Mouse (Mus musculus): ENCODE results near the gene Twf1. TPM values are rescaled to one million over a fixed set of nuclear protein-coding genes. Genes with fewer than 3 reads are reported as not detected.

Gene Twf1
- polyA plus RNA-seq, 1 experiment from 2014 or later, result 112 TPM

- Histone ChIP-seq H3K27me3 (ENCODE audit: control insufficient read depth, insufficient read depth, low read length) (no peaks in the 10 kb centered on the region), H3K4me1 (ENCODE audit: control insufficient read depth, insufficient read depth, low read length) (peaks cover under 1% of the 10 kb centered on the region; the same call in 1 of the 2 replicates), H3K9ac (ENCODE audit: low read length) (no peak overlapping the region), H3K4me2 (no peak overlapping the region), H3K9me3 (ENCODE audit: control insufficient read depth, low read length) (no peaks in the 10 kb centered on the region), H3K4me3 (ENCODE audit: low read depth, low read length) (no peak overlapping the region), H3K27ac (ENCODE audit: low read depth, low read length) (no peak overlapping the region), H3K36me3 (ENCODE audit: control insufficient read depth, insufficient read depth, low read length) (peaks cover 26% of the 10 kb centered on the region)
- 89% methylated on average over 10 of the region's 10 CpGs for WGBS
- DNase-seq (ENCODE audit: low spot score, missing footprints) (no peak), ATAC-seq (ENCODE audit: low FRiP score) (no peak)
Measured at GRCm38 (mm10) chr15:94583153-94583552, 6.5 kb downstream of the Twf1 start.

- 69% methylated on average over 7 of the region's 7 CpGs for WGBS
- no peaks in the 10 kb centered on the region for H3K4me1 ChIP-seq (ENCODE audit: control insufficient read depth, insufficient read depth, low read length)
- no peak overlapping the region for H3K4me2 ChIP-seq
- no peak overlapping the region for H3K27ac ChIP-seq (ENCODE audit: low read depth, low read length)
- DNase-seq (ENCODE audit: low spot score, missing footprints) (no peak), ATAC-seq (ENCODE audit: low FRiP score) (no peak)
- H3K27me3 ChIP-seq (ENCODE audit: control insufficient read depth, insufficient read depth, low read length), result no peaks in the 10 kb centered on the region
- H3K9me3 ChIP-seq (ENCODE audit: control insufficient read depth, low read length), result no peaks in the 10 kb centered on the region
- H3K4me3 ChIP-seq (ENCODE audit: low read depth, low read length), result no peak overlapping the region
- H3K36me3 ChIP-seq (ENCODE audit: control insufficient read depth, insufficient read depth, low read length), result peaks cover 28% of the 10 kb centered on the region
- no peak overlapping the region for H3K9ac ChIP-seq (ENCODE audit: low read length)
Measured at GRCm38 (mm10) chr15:94582000-94582593, 7.6 kb downstream of the Twf1 start.

- ATAC-seq (ENCODE audit: low FRiP score), result no peak
- 78% methylated on average over 4 of the region's 4 CpGs for WGBS
- Histone ChIP-seq H3K36me3 (ENCODE audit: control insufficient read depth, insufficient read depth, low read length) (peaks cover 7% of the 10 kb centered on the region), H3K4me2 (no peak overlapping the region), H3K4me3 (ENCODE audit: low read depth, low read length) (no peak overlapping the region), H3K9ac (ENCODE audit: low read length) (no peak overlapping the region), H3K4me1 (ENCODE audit: control insufficient read depth, insufficient read depth, low read length) (no peaks in the 10 kb centered on the region), H3K27me3 (ENCODE audit: control insufficient read depth, insufficient read depth, low read length) (no peaks in the 10 kb centered on the region), H3K27ac (ENCODE audit: low read depth, low read length) (no peak overlapping the region), H3K9me3 (ENCODE audit: control insufficient read depth, low read length) (no peaks in the 10 kb centered on the region)
- DNase-seq (ENCODE audit: low spot score, missing footprints), result no peak
Measured at GRCm38 (mm10) chr15:94574566-94575268, 15.0 kb downstream of the Twf1 start.

GRCm38 (mm10) chr15:94572746-94573145 lies 16.9 kb downstream of the Twf1 start:
- DNase-seq (ENCODE audit: low spot score, missing footprints) (no peak), ATAC-seq (ENCODE audit: low FRiP score) (no peak)
- no peaks in the 10 kb centered on the region for H3K9me3 ChIP-seq (ENCODE audit: control insufficient read depth, low read length)
- no peaks in the 10 kb centered on the region for H3K36me3 ChIP-seq (ENCODE audit: control insufficient read depth, insufficient read depth, low read length)
- 71% methylated on average over 8 of the region's 8 CpGs for WGBS
- no peaks in the 10 kb centered on the region for H3K4me1 ChIP-seq (ENCODE audit: control insufficient read depth, insufficient read depth, low read length)
- no peak overlapping the region for H3K4me3 ChIP-seq (ENCODE audit: low read depth, low read length)
- no peaks in the 10 kb centered on the region for H3K27me3 ChIP-seq (ENCODE audit: control insufficient read depth, insufficient read depth, low read length)
- no peak overlapping the region for H3K9ac ChIP-seq (ENCODE audit: low read length)
- H3K27ac ChIP-seq (ENCODE audit: low read depth, low read length), result no peak overlapping the region
- no peak overlapping the region for H3K4me2 ChIP-seq

- Histone ChIP-seq H3K4me1 (ENCODE audit: control insufficient read depth, insufficient read depth, low read length) (no peaks in the 10 kb centered on the region), H3K36me3 (ENCODE audit: control insufficient read depth, insufficient read depth, low read length) (no peaks in the 10 kb centered on the region), H3K9me3 (ENCODE audit: control insufficient read depth, low read length) (no peaks in the 10 kb centered on the region), H3K9ac (ENCODE audit: low read length) (no peak overlapping the region), H3K4me2 (no peak overlapping the region), H3K27ac (ENCODE audit: low read depth, low read length) (no peak overlapping the region), H3K27me3 (ENCODE audit: control insufficient read depth, insufficient read depth, low read length) (no peaks in the 10 kb centered on the region), H3K4me3 (ENCODE audit: low read depth, low read length) (no peak overlapping the region)
- WGBS, result 94% methylated on average over 4 of the region's 4 CpGs
- no peak for DNase-seq (ENCODE audit: low spot score, missing footprints)
- ATAC-seq (ENCODE audit: low FRiP score), result no peak
Measured at GRCm38 (mm10) chr15:94571501-94571900, 18.2 kb downstream of the Twf1 start.

GRCm38 (mm10) chr15:94568496-94569182 lies 21.1 kb downstream of the Twf1 start:
- Histone ChIP-seq H3K4me1 (ENCODE audit: control insufficient read depth, insufficient read depth, low read length) (no peaks in the 10 kb centered on the region), H3K9me3 (ENCODE audit: control insufficient read depth, low read length) (no peaks in the 10 kb centered on the region), H3K4me3 (ENCODE audit: low read depth, low read length) (no peak overlapping the region), H3K4me2 (no peak overlapping the region), H3K27me3 (ENCODE audit: control insufficient read depth, insufficient read depth, low read length) (no peaks in the 10 kb centered on the region), H3K27ac (ENCODE audit: low read depth, low read length) (no peak overlapping the region), H3K9ac (ENCODE audit: low read length) (no peak overlapping the region), H3K36me3 (ENCODE audit: control insufficient read depth, insufficient read depth, low read length) (no peaks in the 10 kb centered on the region)
- no peak for ATAC-seq (ENCODE audit: low FRiP score)
- WGBS, result 86% methylated on average over 10 of the region's 10 CpGs
- DNase-seq (ENCODE audit: low spot score, missing footprints), result no peak

- H3K27me3 ChIP-seq (ENCODE audit: control insufficient read depth, insufficient read depth, low read length), result no peaks in the 10 kb centered on the region
- no peak overlapping the region for H3K4me3 ChIP-seq (ENCODE audit: low read depth, low read length)
- H3K9me3 ChIP-seq (ENCODE audit: control insufficient read depth, low read length), result no peaks in the 10 kb centered on the region
- H3K27ac ChIP-seq (ENCODE audit: low read depth, low read length), result no peak overlapping the region
- H3K4me1 ChIP-seq (ENCODE audit: control insufficient read depth, insufficient read depth, low read length), result no peaks in the 10 kb centered on the region
- WGBS, result 88% methylated on average over 9 of the region's 9 CpGs
- no peak overlapping the region for H3K9ac ChIP-seq (ENCODE audit: low read length)
- H3K36me3 ChIP-seq (ENCODE audit: control insufficient read depth, insufficient read depth, low read length), result no peaks in the 10 kb centered on the region
- DNase-seq (ENCODE audit: low spot score, missing footprints), result no peak
- H3K4me2 ChIP-seq, result no peak overlapping the region
- no peak for ATAC-seq (ENCODE audit: low FRiP score)
Measured at GRCm38 (mm10) chr15:94565854-94566253, 23.8 kb downstream of the Twf1 start.

- 80% methylated on average over 2 of the region's 2 CpGs for WGBS
Measured at GRCm38 (mm10) chr15:94564909-94565308, 24.8 kb downstream of the Twf1 start.

More at GRCm38 (mm10) chr15:94564909-94565308, 24.8 kb downstream of the Twf1 start:
- ATAC-seq (ENCODE audit: low FRiP score) (no peak), DNase-seq (ENCODE audit: low spot score, missing footprints) (no peak)
- Histone ChIP-seq H3K9ac (ENCODE audit: low read length) (no peak overlapping the region), H3K27me3 (ENCODE audit: control insufficient read depth, insufficient read depth, low read length) (no peaks in the 10 kb centered on the region), H3K9me3 (ENCODE audit: control insufficient read depth, low read length) (no peaks in the 10 kb centered on the region), H3K4me1 (ENCODE audit: control insufficient read depth, insufficient read depth, low read length) (no peaks in the 10 kb centered on the region), H3K4me3 (ENCODE audit: low read depth, low read length) (no peak overlapping the region), H3K27ac (ENCODE audit: low read depth, low read length) (no peak overlapping the region), H3K4me2 (no peak overlapping the region), H3K36me3 (ENCODE audit: control insufficient read depth, insufficient read depth, low read length) (no peaks in the 10 kb centered on the region)
